ENCODE assay signal across 9 mouse cellular contexts in the genomic region with DNA sequence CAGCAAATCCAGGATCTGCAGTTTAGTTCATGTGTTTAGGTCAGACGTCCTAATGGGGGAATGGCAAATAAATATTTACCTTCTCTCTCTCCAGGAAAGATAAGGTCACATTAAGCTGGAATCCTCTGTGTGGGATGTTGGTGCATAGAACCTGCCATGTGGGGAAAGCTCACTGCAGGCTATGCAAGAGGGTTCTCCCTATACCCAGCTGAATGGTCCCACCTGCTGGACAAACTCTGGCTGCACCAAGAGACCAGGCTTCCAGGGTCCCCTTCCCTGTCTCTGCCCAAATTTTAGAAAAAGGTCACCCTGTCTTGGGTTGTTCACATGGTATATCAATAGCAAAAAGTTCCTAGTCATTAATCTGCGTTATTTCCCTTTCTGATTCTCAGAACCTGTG.
DNase-seq lines count a peak whose midpoint lies in the region.
"Had no signal": no experiment of that assay in that cellular context is flagged by ENCODE, and none has a peak within 500 bp of the region (broad histone marks: within the 10 kb centered on the region; RNA-seq: fewer than 3 reads in every experiment).

No protein-coding gene starts in this region.

- DNase-seq in cerebellum, postnatal 14 days: peak; percentile 56 to 72
- no peak for DNase-seq in cerebellum, adult 8-10 months
- peak; percentile 73 for DNase-seq in testis, postnatal 10 days (ENCODE audit: low spot score)
- no peak for DNase-seq in testis, postnatal 14 days (ENCODE audit: low spot score)
- DNase-seq in layer of hippocampus, postnatal 36 days: peak; percentile 11 to 23
- DNase-seq in right cerebral cortex, postnatal 14 days: peak; percentile 64
- DNase-seq in spleen, postnatal 4 days (ENCODE audit: low spot score in 2 of 2): no peak
- DNase-seq in thymus, postnatal 36 days: no peak
- DNase-seq: gastrocnemius, postnatal 36 days had no signal

Comparison
In these comparisons a context has a peak if more than half of its experiments do, and no peak if none do; other contexts are left out.
1. DNase-seq: peak in cerebellum, postnatal 14 days (2 of 2), testis, postnatal 10 days (single experiment), layer of hippocampus, postnatal 36 days (2 of 2) and right cerebral cortex, postnatal 14 days (single experiment); none in cerebellum, adult 8-10 months (single experiment), testis, postnatal 14 days (single experiment), spleen, postnatal 4 days (0 of 2) and thymus, postnatal 36 days (0 of 2).